ENCODE assay signal across 30 mouse cellular contexts in genomic region chr10:27595675-27596074, GRCm38 (mm10). TPM values are rescaled to one million over a fixed set of nuclear protein-coding genes. Genes with fewer than 3 reads are reported as not detected.
"Had no signal": no experiment of that assay in that cellular context is flagged by ENCODE, and none has a peak within 500 bp of the region (broad histone marks: within the 10 kb centered on the region; RNA-seq: fewer than 3 reads in every experiment).

No protein-coding gene starts in this region.

- DNase-seq: cerebellum, adult 2 months; cerebellum, adult 8-10 months; cerebellum, adult 9-10 months; cerebellum, adult 9-11 months; cerebellum, postnatal 10 days; cerebellum, postnatal 14 days; cerebellum, postnatal 25 days; cerebellum, postnatal 36 days; embryo, embryonic 11 days; forebrain, postnatal 0 days; gastrocnemius, adult 2 months; gastrocnemius, postnatal 10 days; gastrocnemius, postnatal 14 days; gastrocnemius, postnatal 25 days; gastrocnemius, postnatal 36 days; heart, adult 11 months; heart, adult 18-20 months had no signal

- H3K27me3 ChIP-seq: embryonic facial prominence, embryonic 12.5 days; embryonic facial prominence, embryonic 13.5 days; embryonic facial prominence, embryonic 15.5 days; forebrain, embryonic 12.5 days; forebrain, embryonic 13.5 days; forebrain, embryonic 15.5 days had no signal

- H3K9me3 ChIP-seq: embryonic facial prominence, embryonic 10.5 days; embryonic facial prominence, embryonic 12.5 days; embryonic facial prominence, embryonic 13.5 days; embryonic facial prominence, embryonic 15.5 days; forebrain, embryonic 10.5 days; forebrain, embryonic 12.5 days; forebrain, embryonic 13.5 days; forebrain, embryonic 15.5 days had no signal

- H3K9ac ChIP-seq: embryonic facial prominence, embryonic 12.5 days; embryonic facial prominence, embryonic 13.5 days; embryonic facial prominence, embryonic 15.5 days; forebrain, embryonic 12.5 days; forebrain, embryonic 13.5 days; forebrain, embryonic 15.5 days; forebrain, postnatal 0 days had no signal

- H3K4me3 ChIP-seq: embryonic facial prominence, embryonic 10.5 days; embryonic facial prominence, embryonic 12.5 days; embryonic facial prominence, embryonic 13.5 days; embryonic facial prominence, embryonic 15.5 days; erythroblast, embryonic 14.5 days; forebrain, embryonic 10.5 days; forebrain, embryonic 12.5 days; forebrain, embryonic 13.5 days; forebrain, embryonic 15.5 days; gastrocnemius, adult 2 months had no signal

- ATAC-seq: forebrain, embryonic 13.5 days; forebrain, embryonic 14.5 days; forebrain, embryonic 15.5 days; forebrain, embryonic 16.5 days; forebrain, postnatal 0 days had no signal

- H3K27ac ChIP-seq: embryonic facial prominence, embryonic 10.5 days; embryonic facial prominence, embryonic 12.5 days; embryonic facial prominence, embryonic 13.5 days; embryonic facial prominence, embryonic 15.5 days; forebrain, embryonic 10.5 days; forebrain, embryonic 12.5 days; forebrain, embryonic 13.5 days; forebrain, embryonic 15.5 days; gastrocnemius, adult 2 months had no signal

- H3K36me3 ChIP-seq: embryonic facial prominence, embryonic 10.5 days; embryonic facial prominence, embryonic 12.5 days; embryonic facial prominence, embryonic 13.5 days; embryonic facial prominence, embryonic 15.5 days; forebrain, embryonic 10.5 days; forebrain, embryonic 12.5 days; forebrain, embryonic 15.5 days had no signal

- H3K4me1 ChIP-seq: embryonic facial prominence, embryonic 12.5 days; embryonic facial prominence, embryonic 15.5 days; forebrain, embryonic 13.5 days; forebrain, embryonic 15.5 days had no signal

- H3K4me2 ChIP-seq: embryonic facial prominence, embryonic 12.5 days; embryonic facial prominence, embryonic 13.5 days; embryonic facial prominence, embryonic 15.5 days; forebrain, embryonic 12.5 days; forebrain, embryonic 13.5 days; forebrain, embryonic 15.5 days had no signal

RNA-seq across cellular contexts. Expression of gene Lama2, which starts 23.9 kb away (rescaled TPM):
- total RNA-seq: common myeloid progenitor, adult 5-6 weeks; granulocyte monocyte progenitor cell, adult 5-6 weeks had no signal
- polyA plus RNA-seq: erythroblast, embryonic 14.5 days had no signal
